Mouse (Mus musculus) adrenal gland, adult 2 months (tissue): ENCODE measurements around the gene Ncapg2. TPM values are rescaled to one million over a fixed set of nuclear protein-coding genes. Genes with fewer than 3 reads are reported as not detected.

Source experiments
- DNase-seq: peaks from one replicate; pipeline ENCODE4 v3.0.0; 2021
- long read RNA-seq: library from polyadenylated mRNA; stranded (forward); transcript quantifications from one replicate; pipeline ENCODE4 v2.0.0, GENCODE M21; 2021
- polyA plus RNA-seq: library from polyadenylated mRNA; depleted of rRNA; stranded (reverse); fragments of >200 nt; gene quantifications from 2 replicates; pipeline ENCODE4 v1.2.3, GENCODE M21; 2012; rRNA removed
- total RNA-seq, 2 experiments: library from RNA; stranded (reverse); gene quantifications; 2 replicates each; pipeline ENCODE4 v1.2.3; 2021

The Ncapg2 gene
- 1 to 10 TPM; 3.7 to 5.2 TPM for total RNA-seq
- polyA plus RNA-seq = 0.37 and 0.44 TPM in 2 replicates
- long read RNA-seq, partial matches to known transcripts = 2 of 3 reads
- long read RNA-seq, other reads (novel, unspliced or antisense) = 1 of 3 reads

DNA sequence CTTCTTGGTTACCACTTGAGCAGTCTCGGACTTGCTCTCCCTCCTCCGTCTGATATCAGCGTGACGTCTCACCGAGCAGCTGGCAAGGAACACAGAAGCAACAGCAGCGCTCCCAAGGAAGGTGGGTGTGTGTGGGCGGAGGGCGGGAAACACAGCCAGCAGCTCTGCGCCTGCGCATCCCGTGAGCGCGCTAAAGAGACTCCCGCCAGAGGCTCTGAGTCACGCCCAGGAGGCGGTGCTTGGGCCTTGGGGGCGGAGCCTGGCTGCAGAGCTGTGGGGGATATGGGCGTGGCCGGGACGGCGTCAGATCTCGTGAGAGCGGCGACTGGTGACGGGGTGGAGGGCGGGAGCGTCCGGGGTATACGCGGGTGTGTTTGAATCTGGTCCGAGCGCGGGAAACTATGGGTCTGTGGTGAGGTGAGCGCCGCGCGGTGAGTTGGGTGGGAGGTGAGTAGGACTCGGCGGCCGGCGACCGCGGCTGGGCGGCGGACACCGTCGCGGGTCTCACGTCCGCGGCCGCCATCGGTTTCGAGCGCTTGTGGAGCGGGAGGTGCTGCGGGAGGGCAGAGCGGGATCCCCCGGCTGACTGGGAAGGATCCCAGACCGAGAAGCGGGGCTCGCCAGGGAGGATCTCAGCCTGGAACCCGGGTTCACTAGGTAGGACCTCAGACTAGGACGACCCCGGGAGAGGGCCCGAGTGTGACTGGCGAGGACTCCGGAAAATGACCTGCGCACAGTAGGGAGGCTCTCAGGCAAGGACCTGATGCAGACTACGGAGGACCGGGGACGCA is at the start of gene Ncapg2:
Gene Ncapg2, plus strand, starts transcription at position 358 of the 791 bp plus-strand sequence.
- DNase-seq = peak; percentile 98

DNA sequence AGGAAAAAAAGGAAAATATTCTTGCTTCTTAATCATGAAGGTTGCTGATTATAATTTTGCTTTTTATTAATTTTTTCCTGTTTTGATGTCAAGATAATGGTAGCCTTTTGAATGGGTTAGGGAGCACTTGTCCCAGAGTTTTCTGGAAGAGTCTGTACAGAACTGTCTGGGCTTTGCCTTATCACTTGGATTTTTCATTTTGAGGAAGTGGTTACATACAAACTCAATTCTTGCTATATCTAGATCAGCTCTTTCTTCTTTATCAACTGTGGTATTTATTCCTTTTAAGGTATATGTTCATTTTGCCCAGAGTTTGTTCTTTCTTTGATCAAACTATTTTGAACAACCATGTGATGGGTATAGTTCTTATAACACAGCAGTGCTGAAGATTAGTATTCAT is 43.1 kb upstream of the Ncapg2 start:
- DNase-seq = no peak

DNA sequence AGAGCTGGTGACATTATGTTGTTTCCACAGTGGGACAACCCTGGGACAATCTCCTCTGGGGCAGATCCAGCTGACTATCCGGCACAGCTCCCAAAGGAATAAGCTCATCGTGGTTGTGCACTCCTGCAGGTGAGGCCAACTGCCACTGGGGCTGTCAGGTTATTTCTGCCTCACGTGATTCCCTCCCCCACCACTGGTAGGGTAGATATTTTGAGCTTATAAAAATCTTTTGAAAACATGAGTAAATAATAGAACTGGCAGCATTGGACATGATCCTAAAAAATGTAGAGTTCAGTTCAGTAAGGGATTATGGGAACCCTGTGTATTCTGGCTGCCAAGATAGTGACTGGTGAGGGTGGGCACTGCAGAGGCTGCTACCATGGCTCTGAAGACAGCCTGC is 38.3 kb upstream of the Ncapg2 start:
- no peak for DNase-seq

DNA sequence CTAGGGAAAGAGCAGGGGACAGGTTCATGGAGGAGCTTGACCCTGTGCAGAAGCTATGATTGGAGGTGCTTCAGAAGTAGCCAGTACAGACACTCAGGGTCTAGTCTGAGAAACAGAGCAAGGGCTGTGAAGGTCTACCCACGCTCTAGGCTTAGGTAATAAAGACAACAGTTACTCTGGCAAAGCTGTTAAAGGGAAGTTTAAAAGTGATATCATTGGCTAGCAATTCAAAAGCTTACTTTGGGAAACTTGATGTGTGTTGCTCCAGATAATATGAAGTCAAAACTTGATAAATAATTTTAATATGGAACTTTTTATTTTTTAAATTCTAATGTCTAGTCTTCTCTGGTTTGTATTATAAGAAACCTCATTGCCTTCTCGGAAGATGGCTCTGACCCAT is 37.9 kb upstream of the Ncapg2 start:
- DNase-seq = no peak

DNA sequence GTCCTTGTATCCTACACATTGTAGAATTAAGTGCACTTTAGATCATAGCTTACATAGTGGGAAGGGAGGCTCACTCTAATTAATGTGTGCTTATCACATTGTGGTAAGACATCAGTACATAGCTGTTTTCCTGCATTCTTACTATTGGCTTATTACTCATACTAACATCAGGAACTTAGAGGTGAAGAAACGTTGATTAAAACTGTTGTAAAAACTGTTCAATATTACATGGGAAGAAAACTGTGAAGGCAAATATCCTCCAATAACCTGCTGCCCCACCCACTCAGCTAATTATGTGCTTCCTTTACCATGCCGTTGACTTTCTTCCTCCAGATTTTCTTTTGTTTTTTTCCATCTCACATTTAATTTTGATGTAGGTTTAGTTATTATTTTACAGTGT is 36.3 kb upstream of the Ncapg2 start:
- no peak for DNase-seq

DNA sequence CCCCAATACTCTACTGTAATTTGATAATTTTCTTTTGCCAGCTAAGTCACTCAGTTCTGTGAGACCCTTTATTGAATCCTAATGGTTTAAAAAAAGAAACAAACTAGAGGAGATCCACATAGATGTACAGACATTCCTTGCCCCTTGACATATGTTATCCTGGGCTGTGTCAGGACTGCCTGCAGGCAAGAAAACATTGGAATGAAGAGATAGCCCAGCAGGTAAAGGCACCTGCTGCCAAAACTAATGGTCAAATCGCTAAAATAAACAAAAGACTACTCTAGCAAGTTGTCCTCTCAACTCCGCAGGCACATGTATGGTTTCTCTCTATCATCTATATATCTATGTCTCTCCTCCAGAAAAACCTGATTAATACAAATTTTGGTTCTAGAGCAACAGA is 22.1 kb upstream of the Ncapg2 start:
- no peak for DNase-seq

DNA sequence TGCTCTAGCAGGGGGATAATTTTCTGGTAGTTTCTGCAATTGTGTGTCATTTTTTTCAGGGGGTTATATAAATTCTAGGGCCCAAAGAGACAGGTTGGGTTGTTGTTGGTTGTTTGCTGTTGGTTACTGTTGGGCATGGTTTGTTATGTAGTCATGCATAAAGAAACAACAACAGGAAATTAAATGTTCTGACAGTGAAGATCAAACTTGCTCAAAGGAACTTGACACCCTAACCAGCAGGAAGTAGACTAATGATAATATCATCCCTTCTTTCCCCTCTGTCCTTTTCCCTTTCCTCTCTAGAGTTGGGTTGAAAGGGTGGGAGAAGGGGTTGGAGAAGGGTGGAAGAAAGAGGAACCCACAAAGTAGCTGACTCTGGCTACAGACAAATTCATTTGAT is 21.2 kb upstream of the Ncapg2 start:
- DNase-seq = no peak

DNA sequence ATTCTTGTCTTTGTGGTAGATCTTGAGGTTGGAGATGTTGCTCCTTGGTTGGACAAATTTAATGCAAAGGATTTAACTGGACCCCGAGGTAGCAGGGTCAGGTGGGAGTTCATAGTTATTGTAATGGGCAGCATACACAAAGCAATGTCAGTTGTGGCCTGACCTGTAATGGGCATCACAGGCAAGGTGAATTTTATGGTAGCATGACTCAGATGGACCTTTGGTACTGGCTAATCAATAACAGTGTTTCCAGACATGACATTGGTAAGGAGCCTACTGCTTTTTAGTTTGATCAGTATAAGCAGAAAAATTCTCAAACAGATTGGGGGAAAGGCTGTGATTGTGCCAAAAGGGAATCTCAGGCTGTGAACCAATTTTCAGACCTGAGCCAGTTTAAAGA is 18.4 kb upstream of the Ncapg2 start:
- DNase-seq = no peak

DNA sequence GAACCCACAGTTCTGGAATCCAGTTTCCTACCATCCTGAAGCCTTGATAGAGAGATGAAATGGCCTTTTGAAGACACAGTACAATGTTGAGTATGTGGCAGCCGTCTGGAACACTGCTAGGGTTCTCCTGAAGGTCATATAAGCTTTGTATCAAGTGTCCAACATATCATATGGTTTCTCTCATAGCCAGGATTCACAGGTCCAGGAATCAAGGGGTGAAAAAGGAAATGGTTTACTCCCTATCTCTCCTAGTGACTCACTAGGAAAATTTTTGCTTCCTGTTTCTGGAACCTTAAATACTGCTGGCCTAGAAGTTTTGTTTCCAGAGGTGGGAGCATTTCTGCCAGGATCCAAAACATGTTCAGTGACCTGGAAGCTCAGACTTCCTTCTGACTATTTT is 15.3 kb upstream of the Ncapg2 start:
- no peak for DNase-seq

DNA sequence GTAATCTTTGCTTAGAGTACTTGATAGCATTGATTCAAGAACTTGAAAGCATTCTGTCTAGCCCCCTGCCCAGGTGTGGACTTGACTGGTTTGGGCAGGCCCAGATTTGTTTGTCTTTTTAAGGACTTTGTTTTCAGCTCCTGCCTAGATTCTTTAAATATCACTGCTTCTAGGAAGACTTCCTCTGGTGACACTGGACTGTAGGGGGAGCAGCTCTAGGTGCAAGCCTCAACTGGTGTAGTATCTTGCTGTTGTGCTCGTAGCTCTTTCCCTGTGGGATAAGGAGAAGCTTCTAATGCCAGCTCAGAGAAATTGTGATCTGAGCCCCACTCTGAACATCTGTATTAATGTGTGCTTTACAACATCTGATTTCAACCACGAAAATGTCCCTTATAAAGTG is 10.9 kb upstream of the Ncapg2 start:
- DNase-seq = no peak

DNA sequence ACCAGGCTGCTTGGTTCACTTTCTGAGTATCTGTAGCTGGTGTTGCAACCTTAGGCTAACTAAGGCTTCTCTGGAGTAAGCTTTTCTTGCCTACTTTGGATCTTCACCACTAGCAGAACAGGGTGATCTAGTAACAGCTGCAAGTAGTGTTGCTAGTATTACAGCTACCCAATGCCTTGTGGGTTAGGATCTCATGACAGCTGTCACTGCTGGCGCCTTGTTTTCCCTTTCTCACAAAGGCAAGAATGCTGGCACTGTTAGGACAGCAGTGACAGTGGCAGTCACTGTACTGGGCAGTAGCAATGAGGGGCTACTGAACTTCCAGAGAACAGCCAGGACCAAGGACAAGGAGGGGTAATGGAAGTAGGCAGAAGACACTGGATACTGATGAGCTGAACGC is 9.9 kb upstream of the Ncapg2 start:
- no peak for DNase-seq

DNA sequence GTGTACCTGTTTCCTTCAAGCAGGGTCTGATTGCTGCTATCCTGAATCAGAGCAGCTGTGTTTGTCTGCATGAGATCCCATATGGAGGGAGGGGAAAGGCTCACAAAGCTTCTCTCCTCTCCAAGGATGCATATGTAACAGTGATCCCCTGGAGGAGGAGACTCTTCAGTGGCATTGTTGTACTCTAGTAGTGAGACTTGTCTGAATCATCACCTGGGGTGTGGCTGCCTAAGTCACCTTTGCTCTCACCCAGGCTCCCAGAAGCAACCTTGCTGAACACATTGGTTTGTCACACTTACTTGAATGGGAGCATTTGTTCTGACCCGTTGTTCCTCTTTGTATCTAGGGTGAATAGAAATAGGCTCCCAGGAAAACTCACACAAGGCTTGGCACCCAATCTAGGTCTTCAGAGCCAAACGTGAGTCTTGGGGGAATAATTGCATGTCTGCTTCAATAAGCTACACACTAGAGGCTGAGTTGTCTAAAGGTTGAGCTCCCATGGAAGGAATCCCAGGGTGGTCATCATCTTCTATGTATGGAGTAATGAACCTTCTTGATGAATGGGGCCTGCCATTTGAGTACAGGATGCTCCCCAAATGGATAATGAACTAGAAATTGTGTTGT is 9.0 kb upstream of the Ncapg2 start:
- peak; percentile 13 for DNase-seq

DNA sequence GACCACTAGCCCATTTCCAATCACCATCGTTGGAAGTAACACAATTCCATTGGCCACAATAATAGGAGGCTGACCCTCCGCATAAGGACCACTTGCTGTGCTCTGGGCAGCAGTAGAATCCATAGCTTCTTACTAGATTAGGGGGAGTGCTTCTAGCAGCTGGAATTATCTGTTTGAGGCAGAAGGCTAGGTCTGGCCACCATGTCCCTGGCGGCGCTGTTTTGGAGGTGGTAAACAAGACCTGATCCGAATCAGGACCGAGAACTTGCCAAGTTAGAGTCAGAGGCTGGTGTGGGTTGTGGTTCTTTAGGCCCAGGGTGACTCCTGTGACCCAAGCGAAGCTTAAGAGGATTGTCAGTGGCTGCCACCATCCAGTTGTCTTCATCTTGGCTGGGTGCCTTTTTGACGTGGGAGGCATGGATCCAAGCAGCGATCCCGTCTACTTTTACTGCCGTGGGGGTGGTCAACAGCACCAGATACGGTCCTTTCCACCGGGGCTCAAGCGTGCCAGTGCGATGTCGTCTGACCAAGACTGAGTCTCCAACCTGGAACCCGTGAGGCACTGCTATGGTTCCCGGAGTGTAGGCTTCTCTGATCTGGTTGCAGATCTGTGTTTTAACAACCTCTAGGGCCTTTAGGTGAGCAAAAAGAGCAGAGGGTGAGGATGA is 1.1 kb upstream of the Ncapg2 start:
- DNase-seq = no peak

DNA sequence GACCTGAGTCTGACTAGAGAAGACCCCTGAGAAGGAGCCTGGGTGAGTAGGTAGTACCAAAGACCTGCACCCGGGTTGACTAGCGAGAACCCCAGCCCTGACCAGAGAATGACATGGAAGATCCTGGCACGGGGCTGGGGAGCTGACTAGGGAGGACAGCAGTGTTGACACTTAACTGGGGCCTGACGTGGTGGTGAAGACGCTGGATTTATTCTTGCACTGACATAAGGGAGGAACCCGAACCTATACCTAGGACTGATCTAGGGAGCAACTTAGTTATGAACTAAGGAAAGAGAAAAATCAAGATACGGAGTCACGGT is 594 bp downstream of the Ncapg2 start:
- DNase-seq = no peak

DNA sequence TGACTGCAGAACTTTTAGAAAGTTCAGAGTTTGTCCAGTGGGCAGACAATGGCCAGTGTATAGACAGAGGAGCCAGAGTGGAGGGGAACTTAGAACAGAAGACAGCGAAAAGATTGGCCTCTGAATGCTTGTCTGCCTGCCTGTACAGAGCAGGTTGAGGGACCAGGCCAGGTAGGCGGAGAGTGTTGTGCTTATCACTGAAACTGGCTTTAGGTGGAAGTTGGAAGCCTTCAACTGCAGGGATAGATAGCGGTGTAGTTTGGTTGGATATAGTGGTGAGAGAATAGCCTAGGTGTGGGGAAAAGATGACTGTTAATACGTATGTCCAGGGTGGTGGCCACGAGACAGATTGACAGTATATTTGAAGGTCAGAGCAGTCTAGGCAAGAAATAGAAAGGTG is 2.7 kb downstream of the Ncapg2 start:
- no peak for DNase-seq

DNA sequence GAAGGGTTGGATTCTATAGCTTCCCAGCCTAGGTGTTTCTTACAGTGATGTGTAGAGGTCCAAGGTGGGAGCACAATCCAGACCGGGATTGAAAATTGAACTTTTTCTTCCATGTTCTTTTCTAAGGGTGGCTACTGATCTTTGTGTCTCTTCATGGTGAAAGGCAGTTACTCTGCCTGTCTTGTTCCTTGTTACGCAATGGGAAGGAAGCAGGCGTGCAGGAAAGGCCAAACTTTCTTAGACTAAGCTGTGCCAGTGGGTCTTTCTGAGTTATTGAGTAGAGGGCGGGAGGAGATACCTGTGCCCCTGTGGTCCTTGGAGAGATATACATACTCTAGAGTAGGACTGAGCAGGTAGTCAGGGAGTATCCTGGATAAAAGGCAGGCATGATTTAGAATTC is 9.7 kb downstream of the Ncapg2 start:
- DNase-seq = no peak

DNA sequence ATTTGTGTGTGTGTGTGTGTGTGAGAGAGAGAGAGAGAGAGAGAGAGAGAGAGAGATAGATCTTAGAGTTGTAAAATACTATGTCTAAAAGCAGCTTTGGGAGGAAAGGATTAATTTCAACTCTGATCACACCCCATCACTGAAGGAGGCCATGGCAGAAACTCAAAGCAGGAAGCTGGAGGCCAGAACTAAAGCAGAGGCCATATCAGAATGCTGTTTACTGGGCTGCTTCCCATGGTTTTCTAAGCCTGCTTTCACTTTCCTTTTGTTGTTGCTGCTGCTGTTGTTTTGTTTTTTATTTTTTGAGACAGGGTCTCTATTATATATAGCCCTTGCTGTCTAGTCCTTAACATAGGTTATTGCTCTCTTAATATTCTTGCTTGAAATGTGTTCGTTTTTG is 11.3 kb downstream of the Ncapg2 start:
- no peak for DNase-seq

DNA sequence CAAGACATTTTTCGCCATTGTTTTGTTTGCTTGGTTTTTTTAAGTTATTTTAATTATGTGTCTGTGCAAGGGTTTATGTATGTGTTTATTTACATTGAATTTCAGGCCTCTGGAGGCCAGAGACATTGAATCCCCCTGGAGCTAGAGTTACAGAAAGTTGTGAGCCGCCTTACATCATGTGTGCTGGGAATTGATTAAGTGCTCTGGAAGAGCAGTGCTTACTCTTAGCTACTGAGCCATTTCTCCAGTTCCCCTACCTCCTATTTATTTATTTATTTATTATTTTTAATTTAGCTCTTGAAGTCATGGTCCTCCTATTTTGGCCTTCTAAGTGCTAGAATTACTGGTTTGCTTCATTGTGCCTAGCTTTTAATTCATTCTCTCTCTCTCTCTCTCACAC is 16.5 kb downstream of the Ncapg2 start:
- DNase-seq = no peak

DNA sequence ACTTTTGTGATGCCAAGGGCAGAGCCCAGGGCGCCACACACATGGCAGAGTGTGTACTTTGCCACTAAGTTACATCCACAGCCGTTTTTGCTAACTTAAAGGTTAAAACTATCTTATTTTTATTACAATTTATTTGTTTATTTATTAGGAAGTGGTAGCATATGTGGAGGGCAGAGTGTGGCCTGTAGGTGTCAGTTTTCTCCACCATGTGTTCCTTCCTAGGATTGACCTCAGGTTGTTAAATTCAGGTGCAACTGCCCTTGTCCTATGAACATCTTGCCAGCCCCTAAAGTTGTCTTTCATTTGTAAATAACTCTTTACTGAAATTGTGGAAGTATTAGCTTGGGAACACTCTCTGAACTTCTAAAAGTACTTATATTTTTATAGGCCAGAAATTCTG is 20.2 kb downstream of the Ncapg2 start:
- DNase-seq = no peak

DNA sequence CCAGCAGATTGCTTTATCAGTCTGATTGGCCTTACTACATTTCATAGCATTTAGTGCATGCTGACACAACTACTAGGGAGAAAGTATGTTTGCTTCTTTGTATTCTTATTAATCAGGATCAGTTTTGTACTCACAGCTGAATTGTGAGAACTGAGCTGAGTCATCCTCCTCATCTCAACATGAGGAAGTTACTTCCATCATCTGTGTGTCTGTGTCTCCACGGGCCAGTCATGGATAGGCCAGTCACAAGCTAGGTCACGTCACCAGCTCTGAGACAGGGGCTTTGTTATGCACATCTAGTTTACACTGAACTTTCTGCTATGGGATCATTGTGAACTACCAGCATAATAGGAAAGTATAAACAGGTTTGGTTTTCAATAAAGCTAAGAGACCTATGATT is 28.5 kb downstream of the Ncapg2 start:
- DNase-seq = no peak

DNA sequence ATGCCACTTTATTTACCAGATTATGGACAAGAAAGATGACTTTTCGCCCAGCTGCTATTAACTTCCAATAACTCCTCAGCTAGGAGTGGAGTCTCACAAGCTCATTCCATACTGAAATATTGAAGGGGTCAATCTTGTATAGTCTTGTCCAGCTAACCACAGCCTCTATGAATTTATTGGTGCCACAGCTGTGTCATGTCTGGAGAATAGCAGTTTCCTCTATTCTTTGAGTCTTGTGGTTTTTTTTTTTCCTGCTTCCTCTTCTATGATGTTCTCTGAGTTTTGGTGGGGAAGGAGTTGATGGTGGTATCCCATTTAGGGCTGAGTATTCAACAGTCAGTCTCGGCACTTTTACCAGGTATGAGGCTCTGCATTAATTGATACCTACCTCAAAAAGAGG is 30.0 kb downstream of the Ncapg2 start:
- no peak for DNase-seq

DNA sequence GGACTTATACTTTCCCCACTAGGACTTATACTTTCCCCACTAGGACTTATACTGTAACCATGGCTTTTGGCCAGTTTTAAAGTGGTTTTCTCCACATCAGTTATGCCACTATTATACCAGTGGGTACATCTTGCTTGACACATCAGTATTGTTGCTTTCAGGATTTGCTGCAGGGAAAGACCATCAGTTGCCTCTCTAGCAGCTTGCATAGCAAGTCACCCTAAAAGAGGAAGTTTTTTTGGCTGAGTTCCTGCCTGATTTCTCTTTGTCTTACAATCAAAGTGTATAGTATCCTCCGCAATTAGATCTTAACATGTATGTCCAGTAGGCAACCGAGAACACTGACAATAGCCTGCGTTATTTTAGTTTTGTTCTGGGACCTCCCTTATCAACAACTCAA is 30.9 kb downstream of the Ncapg2 start:
- DNase-seq = no peak

DNA sequence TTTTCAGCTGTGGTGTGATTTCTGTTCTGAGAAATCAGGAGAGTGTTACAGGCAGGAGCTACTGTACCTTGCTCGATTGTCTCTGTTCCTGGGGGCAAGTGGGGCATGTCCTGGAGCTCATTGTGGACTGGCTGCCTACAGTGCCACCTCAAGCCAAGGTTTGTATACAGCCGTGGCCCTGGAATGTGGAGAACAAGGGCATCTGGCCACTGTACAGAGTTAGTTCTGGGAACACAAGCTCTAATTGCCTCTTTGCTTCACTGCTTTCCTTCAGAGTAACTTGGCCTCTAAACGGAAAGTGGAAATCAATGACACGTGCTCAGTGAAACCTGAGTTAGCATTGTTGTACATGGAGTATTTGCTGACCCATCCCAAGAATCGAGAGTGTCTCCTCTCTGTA is 33.4 kb downstream of the Ncapg2 start:
- no peak for DNase-seq

DNA sequence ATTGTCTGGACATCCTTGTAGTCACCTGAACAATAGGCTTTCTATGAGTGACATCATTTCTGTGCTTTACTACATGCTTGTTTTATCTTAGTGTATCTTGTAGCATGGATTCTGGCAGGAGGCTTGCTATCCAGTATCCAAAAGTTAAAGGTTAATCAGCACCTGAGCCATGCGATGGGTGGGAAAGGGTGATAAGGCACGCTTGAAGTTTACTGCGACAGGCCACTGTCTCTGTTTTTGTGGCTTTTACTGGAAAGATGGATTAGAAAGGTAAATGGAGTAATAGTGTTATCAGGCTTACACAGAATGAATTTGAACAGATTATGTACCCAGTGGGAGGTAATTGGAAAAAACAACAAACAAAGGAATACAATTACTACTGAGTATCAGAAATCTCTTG is 37.0 kb downstream of the Ncapg2 start:
- DNase-seq = no peak
